Mouse (Mus musculus): ENCODE measurements around the gene Btrc. TPM values are rescaled to one million over a fixed set of nuclear protein-coding genes. Genes with fewer than 3 reads are reported as not detected.

Btrc gene
- polyA plus RNA-seq (2017; shearing (Covaris generic)), result 16.8 TPM

DNA sequence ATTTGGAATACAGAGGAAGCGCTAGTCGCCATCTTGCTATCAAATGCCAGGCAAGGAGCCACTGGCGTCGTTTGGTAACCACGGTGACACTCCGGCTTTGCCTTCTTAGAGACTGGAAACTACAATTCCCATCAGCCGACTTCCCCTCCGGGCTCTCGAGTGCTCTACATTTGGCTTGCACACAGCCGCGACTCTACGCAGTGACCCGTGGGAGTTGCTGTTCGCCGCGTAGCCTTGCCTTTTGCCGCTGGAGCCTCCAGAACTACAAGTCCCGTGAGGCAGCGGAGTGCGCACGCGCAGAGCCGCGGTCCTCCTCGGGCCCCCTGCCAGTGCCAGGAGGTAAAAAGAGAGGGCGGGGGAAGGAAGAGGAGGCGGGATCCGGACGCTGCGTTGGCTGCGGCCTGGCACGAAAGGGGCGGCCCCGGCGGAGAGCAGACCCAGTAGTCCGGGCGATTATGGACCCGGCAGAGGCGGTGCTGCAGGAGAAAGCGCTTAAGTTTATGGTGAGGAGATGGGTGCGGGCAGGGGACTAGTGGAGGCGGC is at the start of gene Btrc:
Btrc (plus strand) TSS at position 351 of the 543 bp plus-strand sequence.

DNA sequence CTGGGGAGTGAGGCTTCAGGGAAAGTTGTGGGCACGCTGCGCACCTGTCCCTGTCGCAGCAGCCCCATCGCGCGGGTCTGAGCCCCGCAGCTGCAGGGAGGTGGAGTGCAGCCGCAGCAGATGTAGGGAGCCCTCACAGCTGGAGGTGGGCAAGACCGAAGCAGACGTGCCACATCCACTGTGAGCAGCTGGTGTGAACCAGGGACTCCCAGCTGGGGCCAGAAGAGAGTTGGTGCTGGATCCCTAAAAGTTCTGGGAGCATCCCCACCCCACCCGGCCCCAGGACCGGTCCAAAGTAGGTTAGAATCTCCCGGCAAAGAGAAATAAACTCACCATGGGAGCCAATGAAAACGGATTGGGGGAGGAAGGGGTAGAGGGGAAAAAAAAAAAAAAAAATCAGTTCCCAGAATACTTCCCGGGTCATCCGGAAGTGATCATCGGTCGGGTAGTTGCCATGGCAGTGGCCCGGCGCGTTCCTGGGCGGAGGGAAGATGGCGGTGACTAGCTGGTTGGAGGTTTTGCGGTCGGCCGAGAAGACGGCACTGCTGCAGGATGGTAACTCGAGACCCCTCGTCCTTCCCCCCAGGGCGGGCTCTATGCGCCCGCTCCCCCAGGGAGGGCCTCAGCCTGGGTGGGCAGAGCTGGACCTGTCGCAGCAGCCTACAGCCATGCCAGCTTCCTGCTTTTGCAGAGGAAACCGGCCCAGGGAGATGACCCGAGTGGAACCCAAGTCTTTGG is 196.8 kb downstream of the Btrc start, which contains the start of the genes Poll and Gm17018:
Poll (minus strand) TSS at position 379 of the 738 bp plus-strand sequence.
Gm17018 (plus strand) TSS at position 463 of the 738 bp plus-strand sequence.

Other genes with a start within 250 kb of the Btrc start
- gene Tlx1, start 213.1 kb upstream of the Btrc start, polyA plus RNA-seq (2017; shearing (Covaris generic)), result not detected
- 0.21 TPM for gene Lbx1, start 127.9 kb upstream of the Btrc start, polyA plus RNA-seq (2017; shearing (Covaris generic))
- gene Poll, start 196.8 kb downstream of the Btrc start, polyA plus RNA-seq (2017; shearing (Covaris generic)), result 6.0 TPM
- gene Gm17018, start 196.9 kb downstream of the Btrc start, polyA plus RNA-seq (2017; shearing (Covaris generic)), result 9.6 TPM

All from effector memory CD4-positive, alpha-beta T cell, adult 7 months (primary cell).